Mouse (Mus musculus): ENCODE results near the gene Nr1d1. TPM values are rescaled to one million over a fixed set of nuclear protein-coding genes. Genes with fewer than 3 reads are reported as not detected.

The Nr1d1 gene
- polyA plus RNA-seq, 1 experiment from 2014 or later: 0.93 TPM

DNA sequence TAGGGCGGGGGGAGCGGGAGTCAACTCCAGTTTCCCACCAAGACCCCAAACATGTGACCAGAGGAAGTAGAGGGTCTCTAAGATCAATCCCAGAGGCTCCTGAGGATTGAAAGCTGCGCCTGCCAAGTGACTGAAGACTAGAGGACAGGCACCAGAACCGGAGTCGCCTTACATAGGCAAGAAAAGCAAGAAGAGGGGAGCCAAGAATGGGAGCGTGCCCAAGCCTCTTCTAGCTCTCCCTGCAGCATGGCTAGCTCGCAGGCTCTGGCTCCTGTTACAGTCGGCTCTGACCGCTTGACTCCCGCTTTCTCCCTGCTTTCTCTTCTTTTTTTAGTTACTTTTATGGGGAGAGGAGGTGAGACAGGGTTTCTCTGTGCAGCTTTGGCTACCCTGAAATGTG lies 10.1 kb upstream of the Nr1d1 start:
- no peak overlapping the region for H3K4me3 ChIP-seq (ENCODE audit: low read depth, low read length)

DNA sequence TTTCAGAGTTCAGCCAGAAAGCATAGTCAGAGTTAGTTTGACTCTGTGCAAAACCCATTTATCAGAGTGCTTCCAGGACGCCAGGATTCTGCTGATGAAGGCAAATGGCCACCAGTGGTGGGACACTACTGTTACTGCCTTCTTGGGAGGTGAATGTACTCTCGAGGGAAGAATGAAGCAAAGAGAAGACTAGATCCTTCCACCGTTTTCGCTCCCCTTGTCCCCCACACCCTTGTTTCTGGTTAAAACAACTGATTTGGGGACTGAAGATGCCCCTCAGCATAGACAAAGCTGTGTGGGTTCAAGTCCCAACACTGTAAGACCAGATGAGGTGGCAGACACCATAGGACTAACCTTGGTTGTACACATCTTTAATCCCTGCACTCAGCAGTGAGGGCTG lies 9.0 kb upstream of the Nr1d1 start:
- no peaks in the 10 kb centered on the region for H3K9me3 ChIP-seq (ENCODE audit: control insufficient read depth, low read length)
- no peak overlapping the region for H3K4me2 ChIP-seq
- peaks cover 36% of the 10 kb centered on the region for H3K4me1 ChIP-seq (ENCODE audit: control insufficient read depth, insufficient read depth, low read length)
- no peak for DNase-seq (ENCODE audit: low spot score, missing footprints)
- 68% methylated on average over 4 of the region's 4 CpGs for WGBS
- no peaks in the 10 kb centered on the region for H3K27me3 ChIP-seq (ENCODE audit: control insufficient read depth, insufficient read depth, low read length)
- ATAC-seq (ENCODE audit: low FRiP score): no peak
- H3K4me3 ChIP-seq (ENCODE audit: low read depth, low read length): no peak overlapping the region
- no peak overlapping the region for H3K27ac ChIP-seq (ENCODE audit: low read depth, low read length)
- H3K9ac ChIP-seq (ENCODE audit: low read length): no peak overlapping the region
- no peaks in the 10 kb centered on the region for H3K36me3 ChIP-seq (ENCODE audit: control insufficient read depth, insufficient read depth, low read length)

More for the DNA sequence above, 10.1 kb upstream of the Nr1d1 start:
- DNase-seq (ENCODE audit: low spot score, missing footprints) (no peak), ATAC-seq (ENCODE audit: low FRiP score) (no peak)
- Histone ChIP-seq H3K4me2 (no peak overlapping the region), H3K27me3 (ENCODE audit: control insufficient read depth, insufficient read depth, low read length) (no peaks in the 10 kb centered on the region), H3K36me3 (ENCODE audit: control insufficient read depth, insufficient read depth, low read length) (no peaks in the 10 kb centered on the region), H3K9ac (ENCODE audit: low read length) (no peak overlapping the region), H3K9me3 (ENCODE audit: control insufficient read depth, low read length) (no peaks in the 10 kb centered on the region), H3K4me1 (ENCODE audit: control insufficient read depth, insufficient read depth, low read length) (peaks cover 39% of the 10 kb centered on the region), H3K27ac (ENCODE audit: low read depth, low read length) (no peak overlapping the region)
- 69% methylated on average over 10 of the region's 10 CpGs for WGBS

DNA sequence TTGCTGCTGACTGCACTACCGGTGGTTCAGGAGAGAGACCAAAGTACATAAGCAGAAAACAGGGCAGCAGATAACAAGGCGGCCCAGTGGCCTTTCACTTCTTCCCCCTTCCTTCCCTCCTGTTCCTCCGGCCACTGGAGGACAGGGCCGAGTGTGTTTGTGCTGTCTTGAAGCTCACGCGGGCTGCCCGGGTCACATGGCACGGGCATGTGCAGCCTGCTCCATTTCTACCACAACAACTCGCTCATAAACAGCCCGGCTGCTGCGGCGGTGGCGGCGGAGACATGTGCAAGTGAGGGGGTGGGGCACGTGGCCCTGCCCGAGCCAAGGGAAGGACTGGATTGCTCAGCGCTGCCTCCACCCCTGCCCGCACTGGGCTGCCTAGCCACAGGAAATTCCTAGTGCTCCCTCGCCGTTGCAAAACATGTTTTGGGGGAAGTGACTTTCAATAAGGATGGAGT lies 8.1 kb upstream of the Nr1d1 start:
- Histone ChIP-seq H3K9ac (ENCODE audit: low read length) (peak overlapping the region; percentile 34; the same call in 1 of the 2 replicates), H3K4me3 (ENCODE audit: low read depth, low read length) (no peak overlapping the region; the same call in 1 of the 2 replicates), H3K36me3 (ENCODE audit: control insufficient read depth, insufficient read depth, low read length) (no peaks in the 10 kb centered on the region), H3K27ac (ENCODE audit: low read depth, low read length) (peak overlapping the region; percentile 62), H3K4me1 (ENCODE audit: control insufficient read depth, insufficient read depth, low read length) (peaks cover 34% of the 10 kb centered on the region), H3K27me3 (ENCODE audit: control insufficient read depth, insufficient read depth, low read length) (no peaks in the 10 kb centered on the region), H3K4me2 (peak overlapping the region; percentile 26), H3K9me3 (ENCODE audit: control insufficient read depth, low read length) (no peaks in the 10 kb centered on the region)
- under 1% methylated on average over 20 of the region's 20 CpGs for WGBS
- ATAC-seq (ENCODE audit: low FRiP score) (peak; percentile 68), DNase-seq (ENCODE audit: low spot score, missing footprints) (no peak)

DNA sequence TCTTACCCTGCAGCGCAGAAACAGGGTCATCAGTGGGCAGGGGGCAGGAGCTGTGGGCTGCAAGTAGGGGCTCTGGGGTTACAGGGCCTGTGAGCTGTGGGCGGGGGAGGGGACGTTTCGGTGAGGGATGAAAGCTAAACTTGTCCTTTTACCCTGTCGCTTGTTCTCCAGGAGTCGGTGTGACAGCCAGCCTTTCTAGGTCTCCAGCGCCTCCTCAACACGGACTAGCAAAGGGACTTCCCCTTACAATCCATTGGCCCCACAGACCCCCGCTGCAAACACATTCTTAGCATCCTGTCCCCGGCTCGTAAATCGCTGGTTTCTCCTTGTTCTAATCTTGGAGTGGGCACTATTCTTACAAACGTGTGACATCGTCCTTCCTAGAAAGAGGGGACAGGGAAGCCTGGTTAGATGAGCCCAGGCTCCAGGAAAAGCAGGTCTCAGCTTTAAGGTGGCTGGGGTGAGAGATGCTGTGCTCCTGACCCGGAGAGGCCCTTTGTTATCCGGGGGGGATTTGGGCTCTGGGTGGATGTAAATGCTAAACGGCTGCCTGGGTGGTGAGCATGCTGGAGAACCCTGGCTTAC lies 7.6 kb upstream of the Nr1d1 start:
- peaks cover 34% of the 10 kb centered on the region for H3K4me1 ChIP-seq (ENCODE audit: control insufficient read depth, insufficient read depth, low read length)
- ATAC-seq (ENCODE audit: low FRiP score): peak; percentile 20; the same call in 1 of the 2 replicates

DNA sequence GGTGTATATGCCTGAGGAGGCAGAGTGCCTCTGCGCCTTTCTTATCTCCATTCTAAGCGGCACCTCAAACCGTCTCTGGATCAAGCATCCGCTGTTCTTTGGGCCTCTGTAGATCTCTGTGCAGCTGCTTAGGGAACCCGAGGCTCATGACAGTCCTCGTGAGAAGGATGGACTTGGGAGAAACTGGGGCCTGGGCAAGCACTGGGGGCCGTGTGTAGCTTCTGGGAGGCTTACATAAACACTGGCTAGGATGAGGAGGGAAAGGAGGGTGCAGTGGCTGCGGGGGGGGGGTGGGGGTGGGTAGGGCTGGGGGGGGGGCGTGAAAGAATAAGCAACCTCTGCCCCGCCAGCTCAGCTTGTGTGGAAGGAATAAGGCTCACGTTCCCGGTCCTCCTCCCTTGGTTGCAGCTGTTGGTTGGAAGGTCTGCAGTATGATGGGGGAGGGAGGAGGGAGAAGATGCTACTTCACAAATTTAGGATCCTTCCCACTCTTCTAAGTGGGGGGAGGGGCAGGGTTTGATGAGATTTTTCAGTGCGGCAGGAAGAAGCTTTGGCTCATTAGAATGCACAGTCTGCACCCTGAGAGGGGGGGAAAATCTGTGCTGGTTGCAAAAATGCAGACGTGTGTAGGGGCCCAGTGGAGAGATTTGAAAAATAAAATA lies 6.8 kb upstream of the Nr1d1 start:
- Histone ChIP-seq H3K36me3 (ENCODE audit: control insufficient read depth, insufficient read depth, low read length) (no peaks in the 10 kb centered on the region), H3K9ac (ENCODE audit: low read length) (peak overlapping the region; percentile 34), H3K9me3 (ENCODE audit: control insufficient read depth, low read length) (no peaks in the 10 kb centered on the region), H3K4me1 (ENCODE audit: control insufficient read depth, insufficient read depth, low read length) (peaks cover 39% of the 10 kb centered on the region), H3K4me3 (ENCODE audit: low read depth, low read length) (no peak overlapping the region), H3K27ac (ENCODE audit: low read depth, low read length) (peak overlapping the region; percentile 62; the same call in 1 of the 2 replicates), H3K4me2 (peak overlapping the region; percentile 26), H3K27me3 (ENCODE audit: control insufficient read depth, insufficient read depth, low read length) (no peaks in the 10 kb centered on the region)
- ATAC-seq (ENCODE audit: low FRiP score) (no peak), DNase-seq (ENCODE audit: low spot score, missing footprints) (no peak)
- 14% methylated on average over 12 of the region's 14 CpGs for WGBS

More for the DNA sequence above, 7.6 kb upstream of the Nr1d1 start:
- Histone ChIP-seq H3K36me3 (ENCODE audit: control insufficient read depth, insufficient read depth, low read length) (no peaks in the 10 kb centered on the region), H3K27ac (ENCODE audit: low read depth, low read length) (peak overlapping the region; percentile 62), H3K9ac (ENCODE audit: low read length) (peak overlapping the region; percentile 34; the same call in 1 of the 2 replicates), H3K27me3 (ENCODE audit: control insufficient read depth, insufficient read depth, low read length) (no peaks in the 10 kb centered on the region), H3K9me3 (ENCODE audit: control insufficient read depth, low read length) (no peaks in the 10 kb centered on the region), H3K4me3 (ENCODE audit: low read depth, low read length) (no peak overlapping the region; the same call in 1 of the 2 replicates), H3K4me2 (peak overlapping the region; percentile 26)
- WGBS: under 1% methylated on average over 17 of the region's 17 CpGs
- peak; percentile 96 for DNase-seq (ENCODE audit: low spot score, missing footprints)

DNA sequence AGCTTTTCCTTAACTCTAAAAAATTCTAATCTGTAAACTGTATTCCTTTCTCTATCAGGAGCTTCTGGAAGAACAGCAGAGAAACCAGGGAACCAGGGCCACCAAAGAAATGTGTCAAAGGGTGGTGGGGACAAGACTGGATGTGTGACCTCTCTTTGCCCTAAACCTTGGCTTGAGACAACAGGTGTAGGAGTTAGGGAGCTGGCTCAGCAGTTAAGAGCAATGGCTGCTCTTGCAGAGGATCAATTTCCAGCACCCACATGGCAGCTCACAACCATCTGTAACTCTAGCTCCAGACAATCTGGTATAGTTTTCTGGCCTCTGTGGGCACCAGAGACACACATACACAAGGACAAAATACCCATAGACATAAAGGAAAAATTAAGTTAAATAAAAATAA lies 2.8 kb upstream of the Nr1d1 start:
- no peak overlapping the region for H3K4me3 ChIP-seq (ENCODE audit: low read depth, low read length)
- H3K4me1 ChIP-seq (ENCODE audit: control insufficient read depth, insufficient read depth, low read length): peaks cover 55% of the 10 kb centered on the region
- H3K9me3 ChIP-seq (ENCODE audit: control insufficient read depth, low read length): no peaks in the 10 kb centered on the region
- H3K27me3 ChIP-seq (ENCODE audit: control insufficient read depth, insufficient read depth, low read length): peaks cover 3% of the 10 kb centered on the region; the same call in 1 of the 2 replicates
- H3K36me3 ChIP-seq (ENCODE audit: control insufficient read depth, insufficient read depth, low read length): no peaks in the 10 kb centered on the region
- DNase-seq (ENCODE audit: low spot score, missing footprints) (no peak), ATAC-seq (ENCODE audit: low FRiP score) (no peak)
- H3K4me2 ChIP-seq: no peak overlapping the region
- H3K9ac ChIP-seq (ENCODE audit: low read length): no peak overlapping the region
- H3K27ac ChIP-seq (ENCODE audit: low read depth, low read length): no peak overlapping the region

DNA sequence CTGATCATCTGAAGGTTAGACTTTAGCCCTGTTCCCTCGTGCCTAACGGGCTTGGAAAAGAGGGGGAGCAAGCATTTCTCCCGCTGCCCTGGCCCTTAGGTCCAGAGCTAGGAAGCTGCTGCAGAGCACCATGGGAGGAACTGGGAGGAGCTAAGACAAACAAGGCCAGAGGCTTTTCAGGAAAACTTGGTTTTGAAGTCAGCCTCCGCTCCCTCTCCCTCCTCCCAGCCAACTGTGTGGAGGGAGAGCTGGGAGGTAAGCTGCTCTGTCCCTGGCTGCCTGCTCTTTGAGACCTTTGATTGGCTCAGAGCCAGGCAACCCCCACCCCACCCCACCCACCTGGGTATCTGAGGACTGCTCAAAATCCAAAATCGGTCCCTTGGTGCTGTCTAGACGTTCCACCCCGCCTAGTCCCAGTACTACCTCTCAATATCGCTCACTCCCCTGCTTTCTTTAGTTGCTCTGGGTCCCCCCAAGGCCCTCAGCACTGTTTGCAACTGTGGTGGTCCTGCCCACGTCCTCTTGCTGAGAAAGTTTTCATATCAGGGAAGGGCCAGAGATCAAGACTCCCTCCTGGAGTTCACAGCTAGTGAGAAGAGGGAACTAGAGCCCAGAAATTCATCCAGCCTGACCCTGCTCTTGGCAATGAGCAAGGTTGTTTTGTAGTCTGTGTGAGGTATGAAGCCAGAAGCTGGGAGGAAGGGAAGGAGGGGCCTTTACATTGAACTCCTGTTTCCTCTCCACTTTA lies 1.9 kb upstream of the Nr1d1 start:
- Histone ChIP-seq H3K4me1 (ENCODE audit: control insufficient read depth, insufficient read depth, low read length) (peaks cover 46% of the 10 kb centered on the region), H3K27me3 (ENCODE audit: control insufficient read depth, insufficient read depth, low read length) (peaks cover 3% of the 10 kb centered on the region; the same call in 1 of the 2 replicates), H3K9me3 (ENCODE audit: control insufficient read depth, low read length) (no peaks in the 10 kb centered on the region), H3K4me3 (ENCODE audit: low read depth, low read length) (no peak overlapping the region), H3K36me3 (ENCODE audit: control insufficient read depth, insufficient read depth, low read length) (no peaks in the 10 kb centered on the region), H3K9ac (ENCODE audit: low read length) (peak overlapping the region; percentile 45; the same call in 1 of the 2 replicates), H3K27ac (ENCODE audit: low read depth, low read length) (peak overlapping the region; percentile 73), H3K4me2 (peak overlapping the region; percentile 18; the same call in 1 of the 2 replicates)
- DNase-seq (ENCODE audit: low spot score, missing footprints): no peak
- WGBS: 8% methylated on average over 9 of the region's 9 CpGs
- no peak for ATAC-seq (ENCODE audit: low FRiP score)

DNA sequence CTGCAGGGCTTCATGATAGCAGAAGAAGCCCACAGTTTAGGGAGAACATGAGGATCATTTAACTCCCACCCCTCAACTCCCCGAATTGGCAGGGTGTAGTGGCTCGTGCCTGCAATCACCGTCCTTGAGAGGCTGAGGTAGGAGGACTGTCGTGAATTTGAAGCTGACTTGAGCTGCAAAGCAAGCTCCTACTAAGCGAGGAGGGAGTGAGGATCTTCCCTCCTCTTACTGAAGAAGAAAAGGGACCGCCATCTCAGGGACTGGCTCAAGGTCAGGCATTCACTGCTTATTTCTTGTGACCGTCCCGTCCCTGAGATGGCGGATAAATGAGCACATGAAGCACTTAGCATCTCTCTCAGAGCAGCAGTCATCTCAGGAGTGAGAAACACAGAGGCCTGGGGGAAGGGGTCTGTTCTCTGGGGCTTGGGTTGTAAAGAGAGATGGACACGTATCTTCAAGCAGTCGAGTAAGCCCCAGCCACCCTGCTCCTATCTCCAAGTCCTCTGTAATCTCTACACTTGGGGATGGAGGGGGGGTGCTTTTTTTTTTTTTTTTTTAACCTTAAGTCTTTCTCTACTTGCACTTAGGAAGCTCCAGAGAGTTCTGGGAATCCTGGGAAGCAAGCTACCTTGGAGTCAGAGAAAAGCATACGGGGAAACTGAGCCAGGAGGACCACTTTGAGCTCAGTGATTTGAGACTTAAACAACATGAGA lies 1.1 kb upstream of the Nr1d1 start:
- H3K4me3 ChIP-seq (ENCODE audit: low read depth, low read length): no peak overlapping the region
- peak; percentile 91 for DNase-seq (ENCODE audit: low spot score, missing footprints)

More for the DNA sequence above, 1.1 kb upstream of the Nr1d1 start:
- no peak for ATAC-seq (ENCODE audit: low FRiP score)
- Histone ChIP-seq H3K4me2 (peak overlapping the region; percentile 56; the same call in 1 of the 2 replicates), H3K36me3 (ENCODE audit: control insufficient read depth, insufficient read depth, low read length) (no peaks in the 10 kb centered on the region), H3K4me1 (ENCODE audit: control insufficient read depth, insufficient read depth, low read length) (peaks cover 40% of the 10 kb centered on the region), H3K9ac (ENCODE audit: low read length) (peak overlapping the region; percentile 48), H3K27me3 (ENCODE audit: control insufficient read depth, insufficient read depth, low read length) (peaks cover 3% of the 10 kb centered on the region; the same call in 1 of the 2 replicates), H3K27ac (ENCODE audit: low read depth, low read length) (0 out of 2 replicates have a peak overlapping the region, but pooled peaks have one; percentile 14), H3K9me3 (ENCODE audit: control insufficient read depth, low read length) (no peaks in the 10 kb centered on the region)
- whole genome bisulfite sequencing: 58% methylated on average over 12 of the region's 12 CpGs

Measured in midbrain, embryonic 11.5 days (tissue).